Mouse (Mus musculus): ENCODE measurements around the gene Hoxd8. TPM values are rescaled to one million over a fixed set of nuclear protein-coding genes. Genes with fewer than 3 reads are reported as not detected.

The Hoxd8 gene
- polyA plus RNA-seq, 1 experiment from 2014 or later: 0.14 TPM

DNA sequence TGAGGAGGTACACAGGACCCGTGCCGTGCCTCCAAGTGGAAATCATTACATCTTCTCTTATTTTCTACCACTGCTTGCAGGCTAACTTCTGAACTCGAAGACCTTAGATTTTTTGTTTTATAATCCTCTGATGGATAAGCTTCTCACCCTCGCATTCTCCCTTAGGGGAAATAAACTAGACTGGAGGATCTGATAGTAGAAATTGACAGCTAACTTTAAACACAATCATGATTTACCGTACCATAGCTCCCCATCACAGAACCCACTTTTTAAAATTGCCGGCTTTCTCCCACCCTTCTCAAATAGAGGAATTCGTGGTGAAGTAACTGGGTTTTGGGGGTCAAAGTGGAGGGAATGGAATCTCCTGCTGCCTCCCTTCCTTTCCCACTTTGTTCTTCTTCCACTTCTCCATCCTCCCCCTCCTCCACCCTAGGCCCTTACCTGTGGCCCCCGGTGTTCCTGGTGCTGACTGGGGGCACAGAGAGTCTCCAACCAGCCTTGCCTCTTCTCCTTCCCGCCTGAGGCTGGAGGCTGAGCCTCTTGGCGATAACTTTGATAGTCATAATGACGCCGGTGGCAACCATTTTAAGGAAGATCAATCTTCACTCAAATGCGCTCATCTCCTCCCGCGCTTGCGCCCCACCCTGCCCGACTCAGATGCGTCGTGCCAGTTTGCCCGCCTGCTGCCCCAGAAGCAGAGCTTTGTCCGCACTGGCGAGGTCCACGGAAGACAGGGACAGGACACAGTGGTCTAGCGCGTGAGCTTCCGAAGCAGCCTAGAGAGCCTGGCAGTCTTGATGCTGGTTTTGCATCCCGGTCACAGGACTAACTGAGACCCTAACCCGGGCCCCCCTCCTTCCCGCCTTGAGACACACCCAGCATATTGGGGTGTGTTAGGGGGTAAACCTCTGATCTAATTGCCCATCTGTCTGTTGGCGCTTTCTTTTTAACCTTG is 43.7 kb upstream of the Hoxd8 start:
- no peak overlapping the region for H3K27ac ChIP-seq
- H3K9me3 ChIP-seq (replicated peaks): no peaks in the 10 kb centered on the region
- peak overlapping the region; percentile 23 for H3K4me3 ChIP-seq
- peak overlapping the region; percentile 11; the same call in 1 of the 2 replicates for H3K4me2 ChIP-seq (replicated peaks)
- H3K4me1 ChIP-seq: peaks cover 5% of the 10 kb centered on the region
- 0 out of 2 replicates have a peak, but pooled peaks have one; percentile 33 for ATAC-seq (ENCODE audit: low FRiP score)
- peaks cover 88% of the 10 kb centered on the region for H3K27me3 ChIP-seq
- H3K9ac ChIP-seq: peak overlapping the region; percentile 1; the same call in 1 of the 2 replicates
- WGBS: 2% methylated on average over 30 of the region's 30 CpGs
- H3K36me3 ChIP-seq: no peaks in the 10 kb centered on the region

DNA sequence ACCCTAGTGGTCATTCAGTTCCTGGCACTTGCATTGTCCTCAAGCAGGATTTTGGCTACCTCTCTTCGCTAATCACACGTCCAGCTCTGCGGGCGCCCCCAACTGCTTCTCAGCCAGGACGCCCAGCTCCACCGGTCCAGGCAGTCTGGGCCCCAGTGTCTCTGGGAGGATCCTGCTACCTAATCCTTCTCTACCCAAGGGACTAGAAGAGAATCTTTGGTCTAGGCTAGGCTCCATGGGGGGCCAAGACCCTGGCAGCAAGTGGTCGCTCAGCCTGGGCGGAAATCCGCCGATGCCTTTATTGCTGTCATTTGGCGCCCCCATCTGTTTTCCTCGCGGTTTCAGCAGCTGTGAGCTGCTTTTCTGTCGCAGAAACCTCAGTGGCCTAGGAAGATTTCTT is 42.7 kb upstream of the Hoxd8 start:
- Histone ChIP-seq H3K9ac (no peak overlapping the region), H3K27ac (no peak overlapping the region), H3K9me3 (replicated peaks) (no peaks in the 10 kb centered on the region), H3K27me3 (peaks cover 89% of the 10 kb centered on the region), H3K36me3 (no peaks in the 10 kb centered on the region), H3K4me2 (replicated peaks) (peak overlapping the region; percentile 39), H3K4me3 (peak overlapping the region; percentile 16; the same call in 1 of the 2 replicates), H3K4me1 (no peaks in the 10 kb centered on the region; the same call in 1 of the 2 replicates)
- WGBS: 1% methylated on average over 14 of the region's 14 CpGs
- ATAC-seq (ENCODE audit: low FRiP score): peak; percentile 72

- Histone ChIP-seq H3K27me3 (peaks cover 92% of the 10 kb centered on the region), H3K4me3 (no peak overlapping the region), H3K27ac (no peak overlapping the region), H3K9me3 (replicated peaks) (no peaks in the 10 kb centered on the region), H3K36me3 (no peaks in the 10 kb centered on the region), H3K4me1 (peaks cover 8% of the 10 kb centered on the region), H3K9ac (no peak overlapping the region), H3K4me2 (replicated peaks) (no peak overlapping the region)
- WGBS: 3% methylated on average over 18 of the region's 18 CpGs
- no peak for ATAC-seq (ENCODE audit: low FRiP score)
Measured at GRCm38 (mm10) chr2:74663291-74663925, 41.0 kb upstream of the Hoxd8 start.

- no peak for ATAC-seq (ENCODE audit: low FRiP score)
- no peak overlapping the region for H3K27ac ChIP-seq
- no peaks in the 10 kb centered on the region for H3K36me3 ChIP-seq
- H3K9me3 ChIP-seq (replicated peaks): no peaks in the 10 kb centered on the region
- peaks cover 96% of the 10 kb centered on the region for H3K27me3 ChIP-seq
- no peak overlapping the region for H3K9ac ChIP-seq
- peaks cover 10% of the 10 kb centered on the region for H3K4me1 ChIP-seq
- WGBS: 2% methylated on average over 7 of the region's 7 CpGs
- no peak overlapping the region for H3K4me3 ChIP-seq
- H3K4me2 ChIP-seq (replicated peaks): no peak overlapping the region
Measured at GRCm38 (mm10) chr2:74666411-74666810, 38.0 kb upstream of the Hoxd8 start.

DNA sequence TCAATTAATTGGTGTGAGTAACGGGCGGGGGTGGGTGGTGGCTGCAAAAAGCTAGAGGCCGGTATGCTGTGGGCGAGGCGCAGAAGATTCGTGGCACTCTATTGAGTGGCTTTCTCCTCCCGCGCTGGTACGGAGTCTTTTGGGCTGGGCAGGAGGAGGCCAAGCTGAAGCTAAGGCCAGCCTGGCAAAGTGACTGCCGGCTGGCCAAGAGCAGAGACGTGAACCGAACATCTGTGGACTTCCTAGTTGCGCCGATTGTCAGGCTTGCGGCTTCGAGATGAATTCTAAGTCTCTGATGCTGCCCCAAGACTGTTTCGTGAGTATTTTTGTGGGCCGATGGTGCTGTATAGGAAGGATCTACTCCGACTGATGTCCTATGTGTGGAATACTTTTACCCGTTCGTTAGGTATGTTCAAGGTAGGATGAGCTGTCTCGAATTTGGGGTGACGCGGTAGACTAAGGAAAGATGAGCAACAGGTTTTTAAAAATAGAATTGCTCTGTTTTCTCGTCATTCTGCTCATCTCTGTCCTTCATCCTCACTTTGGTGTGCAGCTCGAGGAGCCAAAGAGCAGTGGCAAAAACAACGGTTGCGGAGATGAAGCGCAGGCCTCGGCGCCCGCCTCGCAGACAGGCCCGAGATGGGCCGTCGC is 37.1 kb upstream of the Hoxd8 start:
- Histone ChIP-seq H3K4me2 (replicated peaks) (no peak overlapping the region), H3K27me3 (peaks cover 96% of the 10 kb centered on the region)

DNA sequence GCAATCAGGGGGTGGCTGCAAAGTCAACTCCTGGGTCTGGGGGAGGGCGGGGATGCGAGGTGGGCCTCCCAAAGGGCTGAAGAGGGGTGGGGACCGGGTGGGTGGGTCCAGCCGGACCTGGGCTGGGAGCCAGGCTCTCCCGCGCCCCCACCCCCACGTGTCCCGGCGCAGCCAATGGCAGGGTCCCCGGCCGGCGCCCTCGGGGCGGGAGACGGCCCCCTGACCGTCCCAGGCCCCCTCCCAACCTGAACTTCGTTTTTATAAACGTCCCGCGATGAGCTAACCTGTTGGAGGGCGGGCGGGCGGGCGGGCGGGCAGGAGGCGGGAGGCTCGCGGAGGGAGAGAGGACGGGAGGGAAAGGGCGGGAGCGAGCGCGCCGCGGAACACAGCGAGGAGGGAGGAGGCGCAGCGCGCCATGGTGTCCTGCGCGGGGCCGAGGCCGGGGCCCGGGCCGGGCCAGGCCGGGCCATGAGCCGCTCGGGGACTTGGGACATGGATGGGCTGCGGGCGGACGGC is 36.5 kb upstream of the Hoxd8 start, which contains the start of gene Hoxd13:
Gene Hoxd13 (plus strand): TSS at position 469 of the 516 bp plus-strand sequence.
- peak within 1 kb of the TSS; percentile 47 for H3K4me2 ChIP-seq (replicated peaks)
- WGBS: 0% methylated on average over 18 of the region's 51 CpGs
- peaks cover 96% of the 10 kb centered on the region for H3K27me3 ChIP-seq
- peak; percentile 63; the same call in 1 of the 2 replicates for ATAC-seq (ENCODE audit: low FRiP score)
- H3K9me3 ChIP-seq (replicated peaks): no peaks in the 10 kb centered on the region
- H3K36me3 ChIP-seq: no peaks in the 10 kb centered on the region
- peak within 1 kb of the TSS; percentile 27 for H3K4me3 ChIP-seq
- peaks cover 14% of the 10 kb centered on the region for H3K4me1 ChIP-seq
- 0 out of 2 replicates have a peak within 1 kb of the TSS, but pooled peaks have one; percentile 13 for H3K9ac ChIP-seq
- H3K27ac ChIP-seq: no peak within 1 kb of the TSS

More for the DNA sequence above, 37.1 kb upstream of the Hoxd8 start:
- Histone ChIP-seq H3K4me3 (0 out of 2 replicates have a peak overlapping the region, but pooled peaks have one; percentile 27), H3K27ac (no peak overlapping the region), H3K9ac (no peak overlapping the region), H3K9me3 (replicated peaks) (no peaks in the 10 kb centered on the region), H3K4me1 (peaks cover 10% of the 10 kb centered on the region), H3K36me3 (no peaks in the 10 kb centered on the region)
- WGBS: 1% methylated on average over 36 of the region's 36 CpGs
- no peak for ATAC-seq (ENCODE audit: low FRiP score)

DNA sequence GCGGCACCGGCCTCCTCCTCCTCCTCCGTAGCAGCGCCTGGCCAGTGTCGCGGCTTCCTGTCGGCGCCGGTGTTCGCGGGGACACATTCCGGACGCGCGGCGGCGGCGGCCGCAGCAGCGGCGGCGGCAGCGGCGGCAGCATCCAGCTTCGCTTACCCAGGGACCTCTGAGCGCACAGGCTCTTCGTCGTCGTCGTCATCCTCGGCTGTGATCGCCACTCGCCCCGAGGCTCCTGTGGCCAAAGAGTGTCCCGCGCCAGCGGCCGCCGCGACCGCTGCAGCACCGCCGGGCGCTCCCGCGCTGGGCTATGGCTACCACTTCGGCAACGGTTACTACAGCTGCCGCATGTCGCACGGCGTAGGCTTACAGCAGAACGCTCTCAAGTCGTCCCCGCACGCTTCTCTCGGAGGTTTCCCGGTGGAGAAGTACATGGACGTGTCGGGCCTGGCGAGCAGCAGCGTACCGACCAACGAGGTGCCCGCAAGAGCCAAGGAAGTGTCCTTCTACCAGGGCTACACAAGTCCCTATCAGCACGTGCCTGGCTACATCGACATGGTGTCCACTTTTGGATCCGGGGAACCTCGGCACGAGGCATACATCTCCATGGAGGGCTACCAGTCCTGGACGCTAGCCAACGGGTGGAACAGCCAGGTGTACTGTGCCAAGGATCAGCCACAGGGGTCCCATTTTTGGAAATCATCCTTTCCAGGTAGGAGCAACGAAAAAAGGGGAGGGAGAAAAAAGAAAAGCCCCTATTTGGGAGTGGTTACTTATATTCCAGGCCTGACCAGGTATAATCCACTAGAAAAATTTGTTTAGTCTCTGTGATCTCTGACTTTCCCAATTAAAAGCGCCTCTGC is 35.8 kb upstream of the Hoxd8 start:
- 0 out of 2 replicates have a peak overlapping the region, but pooled peaks have one; percentile 13 for H3K9ac ChIP-seq
- H3K4me2 ChIP-seq (replicated peaks): peak overlapping the region; percentile 47
- 0 out of 2 replicates have a peak, but pooled peaks have one; percentile 40 for ATAC-seq (ENCODE audit: low FRiP score)

GRCm38 (mm10) chr2:74669230-74669578 is 35.2 kb upstream of the Hoxd8 start:
- Histone ChIP-seq H3K4me2 (replicated peaks) (no peak overlapping the region), H3K27ac (no peak overlapping the region), H3K4me1 (peaks cover 15% of the 10 kb centered on the region), H3K36me3 (no peaks in the 10 kb centered on the region), H3K9ac (no peak overlapping the region), H3K9me3 (replicated peaks) (no peaks in the 10 kb centered on the region), H3K4me3 (no peak overlapping the region), H3K27me3 (peaks cover 96% of the 10 kb centered on the region)
- whole genome bisulfite sequencing: 2% methylated on average over 3 of the region's 3 CpGs
- no peak for ATAC-seq (ENCODE audit: low FRiP score)

More for the DNA sequence above, 35.8 kb upstream of the Hoxd8 start:
- Histone ChIP-seq H3K4me1 (peaks cover 15% of the 10 kb centered on the region), H3K27ac (no peak overlapping the region), H3K36me3 (no peaks in the 10 kb centered on the region), H3K4me3 (peak overlapping the region; percentile 27), H3K27me3 (peaks cover 96% of the 10 kb centered on the region), H3K9me3 (replicated peaks) (no peaks in the 10 kb centered on the region)
- under 1% methylated on average over 72 of the region's 74 CpGs for WGBS

GRCm38 (mm10) chr2:74669650-74670235 is 34.7 kb upstream of the Hoxd8 start:
- no peak for ATAC-seq (ENCODE audit: low FRiP score)
- no peaks in the 10 kb centered on the region for H3K9me3 ChIP-seq (replicated peaks)
- no peak overlapping the region for H3K9ac ChIP-seq
- peaks cover 15% of the 10 kb centered on the region for H3K4me1 ChIP-seq
- no peak overlapping the region for H3K4me3 ChIP-seq
- H3K27me3 ChIP-seq: peaks cover 96% of the 10 kb centered on the region
- WGBS: 2% methylated on average over 14 of the region's 14 CpGs
- H3K27ac ChIP-seq: no peak overlapping the region
- H3K4me2 ChIP-seq (replicated peaks): no peak overlapping the region
- H3K36me3 ChIP-seq: no peaks in the 10 kb centered on the region

DNA sequence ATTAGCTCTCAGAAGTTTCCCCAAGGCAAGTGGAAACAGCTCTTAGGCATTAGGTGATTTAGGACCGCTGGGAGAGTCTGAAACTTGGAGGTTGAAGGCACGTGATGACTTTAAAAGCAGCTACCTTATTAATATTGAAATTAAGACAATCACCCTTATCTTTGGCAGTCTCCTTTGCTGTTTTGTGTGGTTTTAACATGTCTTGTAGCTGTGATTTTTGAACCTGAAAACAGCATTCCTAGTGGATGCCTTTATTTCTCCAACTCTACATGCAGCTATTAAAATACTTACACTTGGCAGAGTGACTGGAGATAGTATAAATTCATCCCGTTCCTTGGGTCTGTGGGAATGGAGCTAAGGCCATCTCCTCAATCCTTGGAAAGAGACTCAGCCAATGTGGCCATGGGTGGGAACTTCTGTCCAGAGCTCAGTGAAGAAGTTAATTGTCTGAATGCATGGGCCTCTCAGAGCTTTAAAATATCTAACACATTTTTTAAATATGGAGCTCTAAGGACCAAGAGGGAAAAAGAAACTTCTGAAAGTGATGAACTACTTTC is 33.7 kb upstream of the Hoxd8 start:
- Histone ChIP-seq H3K9me3 (replicated peaks) (no peaks in the 10 kb centered on the region), H3K36me3 (no peaks in the 10 kb centered on the region)

More for the DNA sequence above, 33.7 kb upstream of the Hoxd8 start:
- Histone ChIP-seq H3K27ac (no peak overlapping the region), H3K27me3 (peaks cover 97% of the 10 kb centered on the region), H3K9ac (no peak overlapping the region), H3K4me3 (no peak overlapping the region), H3K4me1 (peaks cover 15% of the 10 kb centered on the region), H3K4me2 (replicated peaks) (no peak overlapping the region)
- WGBS: under 1% methylated on average over 3 of the region's 3 CpGs
- no peak for ATAC-seq (ENCODE audit: low FRiP score)

Measured in hindbrain, embryonic 12.5 days (tissue).